ENCODE assay signal across 8 mouse cellular contexts in genomic region chr11:116333526-116334416, GRCm38 (mm10). TPM values are rescaled to one million over a fixed set of nuclear protein-coding genes. Genes with fewer than 3 reads are reported as not detected.
A peak's percentile ranks its signal among the peaks of the same experiment; 100 is the strongest.
DNase-seq lines count a peak whose midpoint lies in the region; ATAC-seq and TF ChIP-seq lines count a peak whose summit lies in the region.
"Had no signal": no experiment of that assay in that cellular context is flagged by ENCODE, and none has a peak within 500 bp of the region (broad histone marks: within the 10 kb centered on the region; RNA-seq: fewer than 3 reads in every experiment).

No protein-coding gene starts in this region.

- peaks cover 32% of the 10 kb centered on the region for H3K4me1 ChIP-seq in hindbrain, postnatal 0 days (ENCODE audit: insufficient read depth, low read length)
- H3K4me1 ChIP-seq in liver, embryonic 14.5 days (replicated peaks; ENCODE audit: control insufficient read depth in 2 of 2, insufficient read depth in 2 of 2, low read length in 1 of 2): no peaks in the 10 kb centered on the region

- DNase-seq in CD4-positive helper T cell, adult 2 months (ENCODE audit: low read depth, low spot score): peak; percentile 26
- DNase-seq in Muller cell, postnatal 12 days (ENCODE audit: inconsistent ontology term): peak; percentile 74
- no peak for DNase-seq in hindbrain, postnatal 0 days (ENCODE audit: low spot score)
- no peak for DNase-seq in liver, embryonic 14.5 days (ENCODE audit: low read depth in 3 of 3, low spot score in 3 of 3)
- DNase-seq in adrenal gland, postnatal 36 days: no peak
- DNase-seq in adipocyte (ENCODE audit: low spot score): no peak
- DNase-seq in frontal cortex, adult 2 months (ENCODE audit: extremely low spot score in 1 of 2, low spot score in 1 of 2): no peak

- 0 out of 2 replicates have a peak overlapping the region, but pooled peaks have one; percentile 22 for H3K9ac ChIP-seq in hindbrain, postnatal 0 days (replicated peaks; ENCODE audit: low read length)
- H3K9ac ChIP-seq in liver, embryonic 14.5 days (replicated peaks): no peak overlapping the region

- no peak for ATAC-seq in hindbrain, postnatal 0 days
- no peak for ATAC-seq in liver, embryonic 14.5 days (ENCODE audit: insufficient read depth)

- peak overlapping the region; percentile 49 for H3K4me3 ChIP-seq in hindbrain, postnatal 0 days (ENCODE audit: low read length)
- peak overlapping the region; percentile 12 to 64; a peak in 2 of 4 replicates for H3K4me3 ChIP-seq in liver, embryonic 14.5 days (ENCODE audit: insufficient read depth in 1 of 2, low read depth in 2 of 2, low read length in 2 of 2)
- H3K4me3 ChIP-seq: myocyte had no signal

- H3K27ac ChIP-seq in hindbrain, postnatal 0 days: no peak overlapping the region; the same call in 1 of the 2 replicates
- H3K27ac ChIP-seq in liver, embryonic 14.5 days: no peak overlapping the region

- H3K9me3 ChIP-seq in hindbrain, postnatal 0 days (ENCODE audit: low read length): no peaks in the 10 kb centered on the region
- no peaks in the 10 kb centered on the region for H3K9me3 ChIP-seq in liver, embryonic 14.5 days (ENCODE audit: control insufficient read depth, low read length)

- TF ChIP-seq EP300 in liver, embryonic 14.5 days (IDR thresholded peaks at IDR 0.05; ENCODE audit: low read depth): no peak

- H3K4me2 ChIP-seq in hindbrain, postnatal 0 days (ENCODE audit: low read depth, low read length): peak overlapping the region; percentile 99
- H3K4me2 ChIP-seq in liver, embryonic 14.5 days (ENCODE audit: low read depth): peak overlapping the region; percentile 96

- H3K36me3 ChIP-seq in hindbrain, postnatal 0 days (ENCODE audit: insufficient read depth, low read length): no peaks in the 10 kb centered on the region
- no peaks in the 10 kb centered on the region for H3K36me3 ChIP-seq in liver, embryonic 14.5 days (replicated peaks; ENCODE audit: control insufficient read depth, insufficient read depth, low read depth)

- H3K27me3 ChIP-seq in hindbrain, postnatal 0 days (ENCODE audit: insufficient read depth, low read length): no peaks in the 10 kb centered on the region
- H3K27me3 ChIP-seq in liver, embryonic 14.5 days (ENCODE audit: control insufficient read depth, insufficient read depth, low read length): peaks cover 36% of the 10 kb centered on the region

- 24% methylated on average over 30 of the region's 31 CpGs for WGBS in hindbrain, postnatal 0 days
- WGBS in liver, embryonic 14.5 days (ENCODE audit: insufficient replicate concordance): 24% methylated on average over 31 of the region's 31 CpGs

- no peak for TF ChIP-seq CTCF in hindbrain, postnatal 0 days (IDR thresholded peaks at IDR 0.05; ENCODE audit: low read depth)
- no peak for TF ChIP-seq CTCF in liver, embryonic 14.5 days (IDR thresholded peaks at IDR 0.05; ENCODE audit: low read depth)

RNA-seq across cellular contexts. Expression of gene Foxj1, which starts 1.4 kb away (rescaled TPM):
- total RNA-seq in hindbrain, postnatal 0 days (2014; rRNA removed): 37.6 and 40.0 TPM in 2 replicates
- polyA plus RNA-seq in hindbrain, postnatal 0 days (2015; fragmentation: Nextera tagmentation; extraction: Ambion mirVana): 15.5 and 16.6 TPM in 2 replicates
- 1.2 and 1.4 TPM in 2 replicates for polyA plus RNA-seq in liver, embryonic 14.5 days (2012; rRNA removed)
- polyA plus RNA-seq in liver, embryonic 14.5 days (2014; fragmentation: Nextera tagmentation; extraction: Ambion mirVana): 0.76 and 0.80 TPM in 2 replicates
- total RNA-seq in adrenal gland, postnatal 36 days (2021): under 1 TPM in 1 of 2 experiments, not detected in 1; 0.10 TPM
- 4.6 and 5.6 TPM in 2 replicates for polyA plus RNA-seq in frontal cortex, adult 2 months (2012; rRNA removed)

RNA-seq across cellular contexts. Expression of gene Exoc7, which starts 26.7 kb away (rescaled TPM):
- 84.6 and 95.3 TPM in 2 replicates for total RNA-seq in hindbrain, postnatal 0 days (2014; rRNA removed)
- 128 TPM in 2 replicates for polyA plus RNA-seq in hindbrain, postnatal 0 days (2015; fragmentation: Nextera tagmentation; extraction: Ambion mirVana)
- polyA plus RNA-seq in liver, embryonic 14.5 days (2012; rRNA removed): 7.1 and 8.8 TPM in 2 replicates
- polyA plus RNA-seq in liver, embryonic 14.5 days (2014; fragmentation: Nextera tagmentation; extraction: Ambion mirVana): 14.9 and 16.7 TPM in 2 replicates
- 10 to 100 TPM; 57.6 to 68.8 TPM for total RNA-seq in adrenal gland, postnatal 36 days (2021)
- polyA plus RNA-seq in frontal cortex, adult 2 months (2012; rRNA removed): 89.7 and 97.5 TPM in 2 replicates

RNA-seq across cellular contexts. Expression of gene Galr2, which starts 53.0 kb away (rescaled TPM):
- total RNA-seq in hindbrain, postnatal 0 days (2014; rRNA removed): 0.40 TPM in 1 of 2 replicates, not detected in the other
- polyA plus RNA-seq in hindbrain, postnatal 0 days (2015; fragmentation: Nextera tagmentation; extraction: Ambion mirVana): 0.34 and 0.44 TPM in 2 replicates
- 0.02 TPM in 1 of 2 replicates, not detected in the other for polyA plus RNA-seq in liver, embryonic 14.5 days (2012; rRNA removed)
- polyA plus RNA-seq in liver, embryonic 14.5 days (2014; fragmentation: Nextera tagmentation; extraction: Ambion mirVana): not detected in 2 replicates
- total RNA-seq in adrenal gland, postnatal 36 days (2021): not detected
- not detected in 2 replicates for polyA plus RNA-seq in frontal cortex, adult 2 months (2012; rRNA removed)

RNA-seq across cellular contexts. Expression of gene Srp68, which starts 59.8 kb away (rescaled TPM):
- total RNA-seq in hindbrain, postnatal 0 days (2014; rRNA removed): 18.3 and 22.5 TPM in 2 replicates
- polyA plus RNA-seq in hindbrain, postnatal 0 days (2015; fragmentation: Nextera tagmentation; extraction: Ambion mirVana): 50.4 and 50.8 TPM in 2 replicates
- 31.9 and 37.6 TPM in 2 replicates for polyA plus RNA-seq in liver, embryonic 14.5 days (2012; rRNA removed)
- polyA plus RNA-seq in liver, embryonic 14.5 days (2014; fragmentation: Nextera tagmentation; extraction: Ambion mirVana): 28.8 and 33.8 TPM in 2 replicates
- total RNA-seq in adrenal gland, postnatal 36 days (2021): 10 to 100 TPM; 77.4 to 81.8 TPM
- 63.4 and 63.9 TPM in 2 replicates for polyA plus RNA-seq in frontal cortex, adult 2 months (2012; rRNA removed)

Comparison
In these comparisons a context has a peak if more than half of its experiments do, and no peak if none do; other contexts are left out.
1. DNase-seq: peak in CD4-positive helper T cell, adult 2 months (single experiment) and Muller cell, postnatal 12 days (single experiment); none in hindbrain, postnatal 0 days (single experiment), liver, embryonic 14.5 days (0 of 3), adrenal gland, postnatal 36 days (0 of 2), adipocyte (single experiment) and frontal cortex, adult 2 months (0 of 2).